25 mouse cellular contexts compared by ENCODE assay signal in the genomic region with DNA sequence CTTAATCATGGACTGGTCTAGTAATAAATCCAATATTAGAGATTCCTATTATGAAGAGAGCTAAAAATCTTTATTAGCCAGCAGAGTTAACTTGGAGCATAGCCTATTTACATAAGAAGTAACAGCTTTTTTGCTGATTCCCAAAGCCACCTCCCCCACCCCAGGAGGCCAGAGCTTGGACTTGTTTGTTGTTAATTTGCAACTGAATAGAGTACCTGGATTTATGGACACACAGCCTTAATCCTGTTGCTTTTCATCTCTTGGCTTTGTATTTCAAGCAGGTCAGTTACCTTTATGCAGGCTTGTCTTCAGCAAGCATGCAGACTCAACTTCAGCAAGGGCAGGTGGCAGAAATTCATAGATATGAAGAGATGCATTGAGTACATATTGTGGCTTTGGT.
"Had no signal": no experiment of that assay in that cellular context is flagged by ENCODE, and none has a peak within 500 bp of the region (broad histone marks: within the 10 kb centered on the region; RNA-seq: fewer than 3 reads in every experiment).

No protein-coding gene starts in this region.

- H3K4me2 ChIP-seq: heart, embryonic 12.5 days; hindbrain, embryonic 12.5 days; hindbrain, embryonic 14.5 days; intestine, embryonic 15.5 days; limb, embryonic 13.5 days; limb, embryonic 15.5 days; liver, embryonic 12.5 days had no signal

- H3K9ac ChIP-seq: heart, embryonic 12.5 days; hindbrain, embryonic 12.5 days; hindbrain, embryonic 14.5 days; intestine, embryonic 15.5 days; limb, embryonic 13.5 days; limb, embryonic 15.5 days; liver, embryonic 12.5 days; liver, embryonic 14.5 days had no signal

- H3K4me3 ChIP-seq: gastrocnemius, adult 2 months; heart, embryonic 10.5 days; heart, embryonic 12.5 days; hindbrain, embryonic 10.5 days; hindbrain, embryonic 12.5 days; intestine, embryonic 15.5 days; layer of hippocampus, adult 2 months; left cerebral cortex, adult 2 months; limb, embryonic 13.5 days; limb, embryonic 15.5 days; liver, embryonic 12.5 days had no signal

- H3K9me3 ChIP-seq: heart, embryonic 10.5 days; heart, embryonic 12.5 days; hindbrain, embryonic 10.5 days; hindbrain, embryonic 12.5 days; intestine, embryonic 15.5 days; limb, embryonic 13.5 days; limb, embryonic 15.5 days; liver, embryonic 12.5 days had no signal

- H3K27ac ChIP-seq: gastrocnemius, adult 2 months; heart, embryonic 10.5 days; hindbrain, embryonic 10.5 days; hindbrain, embryonic 12.5 days; hindbrain, embryonic 14.5 days; intestine, embryonic 15.5 days; layer of hippocampus, adult 2 months; left cerebral cortex, adult 2 months; limb, embryonic 13.5 days; limb, embryonic 15.5 days; liver, embryonic 12.5 days; liver, embryonic 14.5 days had no signal

- ATAC-seq: hindbrain, embryonic 16.5 days; inflammation-experienced regulatory T-cells, adult 6 months; intestine, embryonic 15.5 days; intestine, postnatal 0 days; liver, embryonic 12.5 days had no signal

- H3K27me3 ChIP-seq: heart, embryonic 12.5 days; hindbrain, embryonic 12.5 days; intestine, embryonic 15.5 days; limb, embryonic 13.5 days; limb, embryonic 15.5 days; liver, embryonic 12.5 days had no signal

- DNase-seq: gastrocnemius, adult 2 months; gastrocnemius, postnatal 10 days; gastrocnemius, postnatal 25 days; heart, postnatal 10 days; heart, postnatal 4 days; kidney, adult 18-20 months; kidney, adult 8-10 months; kidney, postnatal 10 days; kidney, postnatal 25 days; kidney, postnatal 4 days had no signal

- H3K4me1 ChIP-seq: heart, embryonic 10.5 days; heart, embryonic 12.5 days; hindbrain, embryonic 10.5 days; hindbrain, embryonic 12.5 days; intestine, embryonic 15.5 days; limb, embryonic 13.5 days; limb, embryonic 15.5 days; liver, embryonic 12.5 days had no signal

- H3K36me3 ChIP-seq: heart, embryonic 10.5 days; heart, embryonic 12.5 days; hindbrain, embryonic 10.5 days; hindbrain, embryonic 12.5 days; intestine, embryonic 15.5 days; limb, embryonic 13.5 days; limb, embryonic 15.5 days; liver, embryonic 12.5 days had no signal
